Mouse (Mus musculus) embryonic facial prominence, embryonic 10.5 days (tissue): ENCODE data around the gene Sec14l2. TPM values are rescaled to one million over a fixed set of nuclear protein-coding genes. Genes with fewer than 3 reads are reported as not detected.
A peak's percentile ranks its signal among the peaks of the same experiment; 100 is the strongest.

Experiments
- DNase-seq: peaks from one replicate; pipeline ENCODE4 v3.0.0-alpha.2; 2017; ENCODE audit warnings: low spot score
- H3K27ac ChIP-seq: fragments of 300-500 bp; sonication (generic); replicated peaks from 2 replicates; pipeline ENCODE4 v1.5.1; 2016; ENCODE audit warnings: mild to moderate bottlenecking
- H3K27me3 ChIP-seq: fragments of 300-500 bp; sonication (generic); replicated peaks from 2 replicates; pipeline ENCODE4 v1.6.1; 2016; ENCODE audit warnings: low read depth, mild to moderate bottlenecking; ENCODE audit not compliant: poor library complexity, severe bottlenecking
- H3K36me3 ChIP-seq: fragments of 300-500 bp; sonication (generic); replicated peaks from 2 replicates; pipeline ENCODE4 v1.6.1; 2016; ENCODE audit warnings: mild to moderate bottlenecking, moderate library complexity
- H3K4me1 ChIP-seq: fragments of 300-500 bp; sonication (generic); 2 replicates; pipeline ENCODE4 v1.6.1; 2016
- H3K4me3 ChIP-seq: fragments of 300-500 bp; sonication (generic); 2 replicates; pipeline ENCODE4 v1.5.1; 2016; ENCODE audit warnings: mild to moderate bottlenecking, moderate library complexity
- H3K9me3 ChIP-seq: fragments of 300-500 bp; sonication (generic); 2 replicates; pipeline ENCODE4 v1.6.1; 2016; ENCODE audit warnings: mild to moderate bottlenecking
- WGBS: fragments of 180-500 bp; shearing (Covaris S2); methylation state at CpG from one replicate; pipeline ENCODE4 v1.1.7; 2016; 5-methylcytosine and 5-hydroxymethylcytosine counted together
- polyA plus RNA-seq: library from polyadenylated mRNA; unstranded; fragments of >200 nt; fragmentation: Nextera tagmentation; extraction: Ambion mirVana; gene quantifications from 2 replicates; pipeline ENCODE4 v1.2.1, GENCODE M21; 2016

Gene Sec14l2
- polyA plus RNA-seq, 1 experiment from 2014 or later, result 2.0 TPM

- Histone ChIP-seq H3K36me3 (peaks cover 29% of the 10 kb centered on the region), H3K9me3 (no peaks in the 10 kb centered on the region), H3K4me3 (peak overlapping the region; percentile 68), H3K27me3 (no peaks in the 10 kb centered on the region), H3K4me1 (peaks cover 35% of the 10 kb centered on the region), H3K27ac (peak overlapping the region; percentile 93)
- 7% methylated on average over 24 of the region's 24 CpGs for WGBS
- DNase-seq, result peak; percentile 73
Observed at GRCm38 (mm10) chr11:4094378-4095170, 28.6 kb downstream of the Sec14l2 start.

GRCm38 (mm10) chr11:4093459-4094377 lies 29.5 kb downstream of the Sec14l2 start:
- no peak overlapping the region for H3K27ac ChIP-seq
- no peaks in the 10 kb centered on the region for H3K27me3 ChIP-seq
- no peak for DNase-seq
- peaks cover 35% of the 10 kb centered on the region for H3K4me1 ChIP-seq
- 89% methylated on average over 18 of the region's 18 CpGs for WGBS
- peak overlapping the region; percentile 68 for H3K4me3 ChIP-seq
- no peaks in the 10 kb centered on the region for H3K9me3 ChIP-seq
- peaks cover 29% of the 10 kb centered on the region for H3K36me3 ChIP-seq

- Histone ChIP-seq H3K4me3 (no peak overlapping the region), H3K4me1 (no peaks in the 10 kb centered on the region), H3K27me3 (no peaks in the 10 kb centered on the region), H3K36me3 (peaks cover 18% of the 10 kb centered on the region), H3K27ac (no peak overlapping the region), H3K9me3 (no peaks in the 10 kb centered on the region)
- DNase-seq, result no peak
- 61% methylated on average over 2 of the region's 2 CpGs for WGBS
Observed at GRCm38 (mm10) chr11:4087267-4087666, 35.9 kb downstream of the Sec14l2 start.

- Histone ChIP-seq H3K4me1 (no peaks in the 10 kb centered on the region), H3K9me3 (no peaks in the 10 kb centered on the region), H3K4me3 (no peak overlapping the region), H3K27ac (no peak overlapping the region), H3K27me3 (no peaks in the 10 kb centered on the region), H3K36me3 (peaks cover 7% of the 10 kb centered on the region)
- 78% methylated on average over 1 of the region's 1 CpGs for WGBS
- DNase-seq, result no peak
Observed at GRCm38 (mm10) chr11:4086246-4086645, 37.0 kb downstream of the Sec14l2 start.

GRCm38 (mm10) chr11:4083316-4084078 lies 39.7 kb downstream of the Sec14l2 start:
- DNase-seq, result peak; percentile 71
- H3K36me3 ChIP-seq, result no peaks in the 10 kb centered on the region
- H3K27ac ChIP-seq, result no peak overlapping the region
- H3K9me3 ChIP-seq, result no peaks in the 10 kb centered on the region
- H3K4me3 ChIP-seq, result no peak overlapping the region
- 35% methylated on average over 5 of the region's 5 CpGs for WGBS
- no peaks in the 10 kb centered on the region for H3K27me3 ChIP-seq
- H3K4me1 ChIP-seq, result no peaks in the 10 kb centered on the region

GRCm38 (mm10) chr11:4080219-4080618 lies 43.0 kb downstream of the Sec14l2 start:
- Histone ChIP-seq H3K27ac (no peak overlapping the region), H3K4me3 (no peak overlapping the region), H3K9me3 (no peaks in the 10 kb centered on the region), H3K27me3 (no peaks in the 10 kb centered on the region), H3K36me3 (no peaks in the 10 kb centered on the region), H3K4me1 (no peaks in the 10 kb centered on the region)
- 13% methylated on average over 4 of the region's 4 CpGs for WGBS
- DNase-seq, result peak; percentile 67

- H3K9me3 ChIP-seq, result no peaks in the 10 kb centered on the region
- WGBS, result 84% methylated on average over 7 of the region's 7 CpGs
- H3K27me3 ChIP-seq, result no peaks in the 10 kb centered on the region
- H3K36me3 ChIP-seq, result no peaks in the 10 kb centered on the region
- no peak overlapping the region for H3K4me3 ChIP-seq
- H3K27ac ChIP-seq, result no peak overlapping the region
- no peaks in the 10 kb centered on the region for H3K4me1 ChIP-seq
- DNase-seq, result no peak
Observed at GRCm38 (mm10) chr11:4078267-4078933, 44.8 kb downstream of the Sec14l2 start.

GRCm38 (mm10) chr11:4076633-4077032 lies 46.6 kb downstream of the Sec14l2 start:
- Histone ChIP-seq H3K36me3 (no peaks in the 10 kb centered on the region), H3K9me3 (no peaks in the 10 kb centered on the region), H3K4me1 (no peaks in the 10 kb centered on the region), H3K4me3 (no peak overlapping the region), H3K27me3 (no peaks in the 10 kb centered on the region), H3K27ac (no peak overlapping the region)
- 14% methylated on average over 8 of the region's 8 CpGs for WGBS
- peak; percentile 84 for DNase-seq

- DNase-seq, result no peak
- no peaks in the 10 kb centered on the region for H3K36me3 ChIP-seq
- H3K9me3 ChIP-seq, result no peaks in the 10 kb centered on the region
- no peaks in the 10 kb centered on the region for H3K27me3 ChIP-seq
- no peaks in the 10 kb centered on the region for H3K4me1 ChIP-seq
- 78% methylated on average over 1 of the region's 1 CpGs for WGBS
- H3K4me3 ChIP-seq, result no peak overlapping the region
- no peak overlapping the region for H3K27ac ChIP-seq
Observed at GRCm38 (mm10) chr11:4069664-4070063, 53.6 kb downstream of the Sec14l2 start.

- no peaks in the 10 kb centered on the region for H3K27me3 ChIP-seq
- DNase-seq, result no peak
- no peaks in the 10 kb centered on the region for H3K9me3 ChIP-seq
- no peaks in the 10 kb centered on the region for H3K36me3 ChIP-seq
- WGBS, result 68% methylated on average over 5 of the region's 5 CpGs
- H3K4me3 ChIP-seq, result no peak within 1 kb of the TSS
- H3K27ac ChIP-seq, result no peak within 1 kb of the TSS
- H3K4me1 ChIP-seq, result peaks cover 9% of the 10 kb centered on the region
Observed at GRCm38 (mm10) chr11:4064627-4065122, 58.5 kb downstream of the Sec14l2 start, which contains the start of gene Sec14l3. Gene Sec14l3 (plus strand): TSS chr11:4064841.

GRCm38 (mm10) chr11:4062981-4063380 lies 60.2 kb downstream of the Sec14l2 start:
- H3K9me3 ChIP-seq, result no peaks in the 10 kb centered on the region
- H3K4me3 ChIP-seq, result no peak overlapping the region
- peaks cover 9% of the 10 kb centered on the region for H3K4me1 ChIP-seq
- no peak overlapping the region for H3K27ac ChIP-seq
- no peak for DNase-seq
- H3K27me3 ChIP-seq, result no peaks in the 10 kb centered on the region
- H3K36me3 ChIP-seq, result no peaks in the 10 kb centered on the region
- 37% methylated on average over 6 of the region's 6 CpGs for WGBS
